Mouse (Mus musculus) 416B (cell line): ENCODE data around the gene Pla2g4c.
A peak's percentile ranks its signal among the peaks of the same experiment; 100 is the strongest.

Source experiments
- DNase-seq: peaks from one replicate; pipeline ENCODE4 v3.0.0; 2011; ENCODE audit warnings: low read depth

Pla2g4c gene

GRCm38 (mm10) chr7:13324316-13324715, at the start of gene Pla2g4c:
Pla2g4c (plus strand) TSS chr7:13324655.
- no peak for DNase-seq

DNA sequence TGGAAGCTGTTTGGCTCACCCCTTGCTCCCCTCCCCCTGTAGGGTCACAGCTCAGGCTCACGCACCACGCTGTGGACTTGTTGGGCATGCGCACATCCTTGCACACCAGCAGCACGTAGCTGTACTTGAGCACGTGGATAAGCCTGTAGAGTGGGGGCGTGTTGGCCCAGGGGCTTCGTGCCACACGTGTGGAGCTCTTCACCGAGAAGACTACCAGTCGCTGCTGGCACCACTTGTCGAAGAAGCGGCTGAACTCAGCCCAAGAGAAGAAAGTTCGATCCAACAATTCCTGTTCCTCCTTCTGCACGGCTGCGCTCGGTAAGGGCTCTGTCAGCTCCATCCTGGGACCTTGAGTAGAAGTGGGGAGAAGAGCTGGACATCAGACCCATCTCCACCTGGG, 47.4 kb upstream of the Pla2g4c start, which contains the start of gene Lig1:
Lig1 (plus strand) TSS at position 203 of the 400 bp plus-strand sequence.
- no peak for DNase-seq

DNA sequence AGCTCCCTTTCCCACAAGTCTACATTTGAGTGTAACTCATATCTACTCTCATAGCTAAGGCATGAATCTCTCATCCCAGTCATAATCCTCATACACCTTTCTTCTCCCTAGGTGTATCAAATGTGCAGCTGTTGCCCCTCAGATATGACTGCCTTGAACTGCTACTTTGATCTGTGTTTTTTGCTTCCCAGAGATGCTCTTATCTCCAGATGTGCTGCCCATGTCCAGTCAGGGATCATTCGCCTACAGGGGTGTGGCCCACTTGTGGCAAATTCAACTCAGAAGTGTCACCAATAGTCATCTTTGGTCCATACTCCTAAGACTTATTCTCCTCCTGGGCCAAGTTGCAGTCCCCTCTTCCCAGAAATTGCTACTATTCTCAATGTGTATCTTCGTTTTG, 46.6 kb upstream of the Pla2g4c start:
- DNase-seq, result no peak

DNA sequence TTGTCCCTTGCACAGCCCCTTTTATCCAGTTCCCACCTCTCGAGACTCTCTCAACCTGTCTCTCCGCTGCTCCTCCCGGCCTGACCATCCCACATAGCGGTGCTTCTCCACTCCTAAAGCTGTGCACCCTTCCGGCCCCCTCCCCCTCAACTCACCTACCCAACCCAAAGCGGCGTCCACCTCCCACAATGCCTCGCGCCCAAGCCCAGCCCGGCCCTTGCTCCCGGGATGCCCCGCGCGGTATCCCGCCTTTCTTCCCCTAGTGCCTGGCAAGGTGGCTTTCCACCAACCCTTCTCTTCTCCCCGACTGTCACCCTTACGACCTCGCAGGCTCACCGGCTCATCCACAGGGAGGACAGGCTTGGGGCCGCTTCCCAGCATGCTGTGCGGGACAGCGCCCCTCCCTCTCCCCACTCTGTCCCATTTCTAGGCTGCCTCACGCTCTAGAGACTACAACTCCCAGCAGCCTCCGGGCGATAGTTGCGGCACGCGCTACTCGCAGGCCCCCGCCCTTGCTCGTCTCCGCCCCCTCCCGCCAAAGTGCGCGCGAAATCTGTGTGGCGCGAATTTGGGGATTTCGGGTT, 46.1 kb upstream of the Pla2g4c start, which contains the start of gene Zswim9:
Zswim9 (minus strand) TSS at position 414 of the 584 bp plus-strand sequence.
- peak; percentile 92 for DNase-seq

GRCm38 (mm10) chr7:13278957-13279356, 45.5 kb upstream of the Pla2g4c start:
- DNase-seq, result peak; percentile 10

GRCm38 (mm10) chr7:13288621-13289020, 35.8 kb upstream of the Pla2g4c start:
- peak; percentile 59 for DNase-seq

GRCm38 (mm10) chr7:13290041-13290675, 34.3 kb upstream of the Pla2g4c start:
- no peak for DNase-seq

DNA sequence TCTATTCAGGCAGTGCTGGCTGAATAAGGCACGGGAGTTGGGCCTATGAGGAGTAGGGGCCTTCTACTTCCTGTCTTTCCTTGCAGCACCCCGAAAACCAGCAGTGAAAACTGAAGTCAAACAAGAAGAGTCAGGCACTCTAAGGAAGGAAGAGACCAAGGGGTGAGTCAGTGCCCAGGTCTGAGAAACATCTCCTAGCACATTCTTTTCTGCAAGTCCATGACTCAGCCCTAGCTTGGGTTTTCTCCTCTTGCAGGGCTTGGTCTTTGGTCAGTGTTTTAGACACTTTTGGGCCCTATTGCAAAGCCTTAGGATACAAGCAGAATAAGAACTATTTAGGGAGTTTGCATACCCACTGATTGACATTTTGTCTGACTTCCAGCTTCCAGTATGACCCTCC, 33.1 kb upstream of the Pla2g4c start:
- peak; percentile 64 for DNase-seq

- DNase-seq, result no peak
Observed at GRCm38 (mm10) chr7:13293878-13294855, 30.3 kb upstream of the Pla2g4c start.

- DNase-seq, result no peak
Observed at GRCm38 (mm10) chr7:13295256-13295655, 29.2 kb upstream of the Pla2g4c start.

GRCm38 (mm10) chr7:13297636-13298035, 26.8 kb upstream of the Pla2g4c start:
- no peak for DNase-seq

- DNase-seq, result no peak
Observed at GRCm38 (mm10) chr7:13298821-13299220, 25.6 kb upstream of the Pla2g4c start.

GRCm38 (mm10) chr7:13301643-13302042, 22.8 kb upstream of the Pla2g4c start:
- no peak for DNase-seq

- DNase-seq, result peak; percentile 98
Observed at GRCm38 (mm10) chr7:13302780-13303179, 21.7 kb upstream of the Pla2g4c start.

GRCm38 (mm10) chr7:13303372-13303771, 21.1 kb upstream of the Pla2g4c start:
- peak; percentile 27 for DNase-seq

- peak; percentile 44 for DNase-seq
Observed at GRCm38 (mm10) chr7:13309407-13309806, 15.0 kb upstream of the Pla2g4c start.

DNA sequence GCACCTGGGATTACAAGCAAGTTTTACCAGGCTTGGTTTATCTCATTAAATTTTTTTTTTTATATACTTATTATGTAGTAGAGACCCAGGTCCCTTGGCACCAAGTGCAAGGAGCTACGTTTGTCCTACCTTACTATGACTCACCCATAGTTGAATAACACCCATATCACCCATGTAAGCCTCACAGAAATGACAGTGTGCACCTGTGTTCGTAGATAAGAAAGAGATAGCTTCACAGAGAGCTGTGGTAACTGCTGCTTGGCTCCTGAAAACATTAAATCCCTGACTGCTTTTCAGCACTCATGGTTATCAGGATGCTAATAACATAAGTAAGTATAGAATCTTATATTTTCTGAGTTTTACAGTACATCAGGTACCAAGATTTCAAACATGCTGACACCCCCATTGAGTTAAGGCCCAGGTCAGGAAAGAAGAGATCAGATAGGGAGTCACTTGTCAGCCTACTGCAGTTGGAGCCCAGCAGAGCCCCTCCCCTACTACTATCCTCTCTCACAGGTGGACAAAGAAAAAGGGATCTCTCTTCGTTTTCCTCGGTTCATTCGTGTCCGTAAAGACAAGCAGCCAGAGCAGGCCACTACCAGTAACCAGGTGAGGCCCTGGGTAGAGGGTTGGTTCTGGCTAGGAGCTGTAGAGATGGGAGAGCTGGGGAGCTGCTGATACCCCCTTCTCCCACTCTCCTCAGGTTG, 13.8 kb upstream of the Pla2g4c start:
- no peak for DNase-seq

DNA sequence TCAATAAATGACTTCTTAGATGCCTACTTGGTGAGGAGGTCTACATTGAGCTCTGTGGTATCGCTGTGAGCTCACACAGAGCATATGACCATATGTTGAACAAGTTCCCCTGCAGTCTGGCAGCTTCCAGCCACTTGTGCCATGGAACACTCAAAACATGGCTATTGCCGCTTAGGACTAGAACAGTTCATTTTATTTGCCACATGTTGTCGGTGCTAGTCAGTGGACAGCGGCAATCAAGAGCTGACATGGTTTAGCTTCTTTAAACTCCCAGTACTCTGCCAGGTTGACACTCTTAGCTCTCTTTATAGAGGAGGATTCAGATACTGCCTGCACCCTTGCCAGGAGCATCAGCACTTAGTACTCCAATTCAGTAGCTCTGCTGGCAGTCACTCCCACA, 13.1 kb upstream of the Pla2g4c start:
- DNase-seq, result no peak

DNA sequence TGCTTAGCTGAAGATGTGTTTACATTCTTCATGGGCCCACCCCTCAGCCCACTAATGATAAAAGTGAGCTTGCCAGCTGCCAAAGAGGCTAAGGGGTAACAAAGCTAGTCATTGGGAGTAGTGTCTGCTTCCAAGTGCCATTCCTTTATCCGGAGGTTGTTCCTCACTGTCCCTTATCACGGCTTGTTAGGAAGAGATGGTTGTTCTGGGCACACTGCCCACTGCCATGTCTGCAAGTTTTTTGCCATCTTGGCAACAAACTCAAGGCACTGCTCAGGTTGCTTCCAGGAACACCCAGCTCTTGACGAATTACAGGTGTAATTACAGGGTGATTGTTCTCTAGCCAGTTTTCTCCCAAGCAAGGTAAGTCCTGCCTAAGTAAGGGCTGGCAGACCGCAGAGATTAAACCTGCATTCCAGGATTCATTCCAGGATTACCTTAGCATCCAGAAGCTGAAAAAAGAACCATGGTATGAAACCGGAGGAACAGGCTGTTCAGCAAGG, 10.3 kb upstream of the Pla2g4c start:
- DNase-seq, result no peak

DNA sequence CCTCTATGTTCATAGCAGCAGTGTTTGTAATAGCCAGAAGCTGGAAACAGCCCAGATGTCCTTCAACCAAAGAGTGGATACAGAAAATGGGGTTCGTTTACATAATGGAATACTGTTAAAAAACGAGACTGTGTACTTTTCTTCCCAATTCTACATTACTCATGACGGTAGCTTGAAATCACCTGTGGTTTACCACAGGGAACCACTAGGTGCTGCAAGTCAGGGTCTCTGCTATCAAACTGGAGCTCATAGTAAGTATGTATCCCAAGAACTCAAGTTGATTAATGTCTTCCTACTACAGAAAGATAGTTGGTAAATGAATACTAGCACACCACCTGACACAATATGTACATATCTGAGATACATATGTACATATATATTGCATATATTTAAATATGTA, 3.0 kb upstream of the Pla2g4c start:
- peak; percentile 48 for DNase-seq

- no peak for DNase-seq
Observed at GRCm38 (mm10) chr7:13330575-13330974, 6.1 kb downstream of the Pla2g4c start.

DNA sequence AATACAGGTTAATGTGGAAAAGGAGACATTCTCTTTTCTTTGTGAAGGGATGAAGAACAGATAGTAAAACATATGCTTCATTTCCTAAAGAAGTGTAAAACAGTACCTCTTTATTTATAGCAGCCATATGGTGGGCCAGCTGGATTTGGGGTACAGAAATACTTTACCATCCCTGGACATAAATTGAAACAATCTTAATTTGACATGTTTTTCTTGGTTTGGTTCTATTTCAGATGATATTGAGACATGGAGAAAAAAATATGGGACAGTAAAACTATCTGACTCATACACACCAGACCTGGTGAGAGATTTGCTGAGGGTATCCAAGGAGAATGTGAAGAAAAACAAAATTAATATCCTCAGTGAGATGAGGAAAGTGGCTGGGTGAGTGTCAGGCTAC, 31.5 kb downstream of the Pla2g4c start:
- no peak for DNase-seq
